Mouse (Mus musculus) T-helper 17 cell (primary cell): ENCODE measurements at regions not wholly inside any gene's neighbourhood (a gene's known extent, or its start where the extent isn't known, plus 50 kb on each side); places are given as distances from the start of the nearest gene placed in this dataset.
"Not testable (repeated sequence)": the region's sequence is repeated elsewhere in the genome, so short reads cannot be mapped to it uniquely, and the experiment has no call there.

ENCODE experiments used
- in situ Hi-C, 2 experiments: fragments of 300-600 bp; cut with MboI, MseI; formaldehyde crosslinking; loops; 1 replicate in 1 of 2; 2 replicates in 1 of 2; pipeline ENCODE4 v1.15.1; 2025; ENCODE audit warnings: high pct_unique_total_duplicates in 2 of 2

GRCm38 (mm10) chr13:61957197-61957596, 172.5 kb upstream of the Zfp808 start:
- in situ Hi-C loops = not testable (repeated sequence)

- in situ Hi-C loops = not testable (repeated sequence)
These were observed 150.8 kb upstream of the Zfp808 start for GRCm38 (mm10) chr13:61978856-61979255.

GRCm38 (mm10) chr13:61996519-61996918, 133.2 kb upstream of the Zfp808 start:
- in situ Hi-C loops = loop anchor here in 1 of 2 experiments (10.0 kb wide), 1 partner anchor 292 kb away; no protein-coding TSS in a partner anchor

GRCm38 (mm10) chr13:61998803-61999202, 130.9 kb upstream of the Zfp808 start:
- in situ Hi-C loops = loop anchor here in 1 of 2 experiments (10.0 kb wide), 1 partner anchor 294 kb away; no protein-coding TSS in a partner anchor

- in situ Hi-C loops = not testable (repeated sequence)
These were observed 122.4 kb upstream of the Zfp808 start for GRCm38 (mm10) chr13:62007321-62007720.

- in situ Hi-C loops = loop anchor here (5.0 to 10.0 kb wide), 2 partner anchors 208 to 539 kb away; partner anchors contain the start of gene Zfp935 (in 1 of the 2)
These were observed 114.1 kb upstream of the Zfp808 start for GRCm38 (mm10) chr13:62015424-62016167.

GRCm38 (mm10) chr13:62016168-62016502, 113.6 kb upstream of the Zfp808 start:
- in situ Hi-C loops = loop anchor here (5.0 to 10.0 kb wide), 2 partner anchors 209 to 539 kb away; partner anchors contain the start of gene Zfp935 (in 1 of the 2)

- in situ Hi-C loops = loop anchor here in 1 of 2 experiments (10.0 kb wide), 1 partner anchor 313 kb away; no protein-coding TSS in a partner anchor
These were observed 92.0 kb upstream of the Zfp808 start for GRCm38 (mm10) chr13:62037646-62038045.

- in situ Hi-C loops = not testable (repeated sequence)
These were observed 51.6 kb upstream of the Zfp808 start for GRCm38 (mm10) chr13:62077951-62078671.

- in situ Hi-C loops = not testable (repeated sequence)
These were observed 50.8 kb upstream of the Zfp808 start for GRCm38 (mm10) chr13:62078893-62079292.
